Mouse (Mus musculus): ENCODE measurements at regions not wholly inside any gene's neighbourhood (a gene's known extent, or its start where the extent isn't known, plus 50 kb on each side); places are given as distances from the start of the nearest gene placed in this dataset.
"Not testable (repeated sequence)": the region's sequence is repeated elsewhere in the genome, so short reads cannot be mapped to it uniquely, and the experiment has no call there.

DNA sequence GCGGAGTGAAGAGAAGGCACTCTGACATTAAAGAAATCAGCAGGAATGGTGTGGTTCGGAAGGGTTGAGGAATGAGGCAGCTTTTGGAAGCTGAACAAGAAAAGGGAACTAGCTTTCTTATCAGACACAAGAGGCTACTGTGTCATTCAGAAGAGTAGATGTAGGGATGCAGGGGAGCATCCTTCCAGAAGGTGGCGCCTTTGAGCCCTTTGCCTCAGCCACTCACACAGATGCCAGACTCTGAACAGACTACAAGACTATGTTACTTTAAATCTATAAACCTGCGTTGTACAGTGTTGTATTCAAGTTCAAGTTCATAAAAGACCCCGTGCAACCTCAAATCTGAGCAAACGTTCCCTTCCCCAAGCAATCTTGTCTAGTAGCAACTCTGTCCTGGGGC, 128.9 kb downstream of the Kap start:
- H3K27ac ChIP-seq; DNase-seq (ENCODE audit: extremely low spot score in 1 of 2, low spot score in 2 of 2); H3K4me3 ChIP-seq; intact Hi-C loops (cut with DNase I): not testable (repeated sequence)

DNA sequence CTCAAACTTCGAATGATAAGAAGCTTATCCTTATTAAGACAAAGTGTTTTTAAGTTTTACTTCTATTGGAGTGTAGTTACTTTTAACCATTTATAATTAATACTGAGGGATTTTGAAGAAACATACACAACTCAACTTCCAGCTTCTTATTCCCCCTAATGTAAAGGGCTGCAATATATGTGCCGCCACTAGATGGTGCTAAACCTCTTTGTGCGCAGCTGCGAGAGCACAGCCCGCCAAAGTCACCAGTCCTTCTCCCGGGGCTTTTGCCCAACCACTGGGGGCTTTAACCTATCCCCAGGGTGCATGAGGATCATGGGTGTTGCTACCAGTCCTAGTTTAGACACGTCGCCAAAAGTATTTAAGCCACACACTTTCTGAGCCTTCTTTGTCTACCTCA, 146.8 kb downstream of the Kap start:
- intact Hi-C loops (cut with DNase I), result loop anchor here (5.0 kb wide), 1 partner anchor 171 kb away; no protein-coding TSS in a partner anchor
- DNase-seq (ENCODE audit: extremely low spot score in 1 of 2, low spot score in 2 of 2), result peak in 1 of 2 experiments; percentile 34
- TF ChIP-seq CTCF (IDR thresholded peaks at IDR 0.05), result peak; percentile 66
- H3K4me3 ChIP-seq, H3K27ac ChIP-seq: not testable (repeated sequence)

DNA sequence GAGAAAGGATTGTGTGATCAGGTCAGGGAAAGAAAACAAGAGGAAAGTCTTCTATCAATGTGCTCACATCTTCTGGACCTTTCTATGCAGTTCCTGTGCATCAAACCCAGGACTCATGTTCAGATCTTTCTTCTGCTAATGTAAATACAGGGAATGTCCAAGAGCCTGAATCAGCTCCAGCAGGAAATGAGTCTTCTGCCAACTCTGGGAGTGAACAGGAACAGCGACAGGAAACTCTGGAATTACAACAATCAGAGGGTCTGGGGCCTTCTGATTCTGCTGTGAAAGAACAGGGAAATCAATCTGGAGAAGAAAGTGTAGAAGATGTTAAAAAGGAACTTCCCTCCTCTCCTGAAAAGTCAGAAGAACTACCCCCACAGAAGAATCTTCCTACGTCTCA, 151.9 kb downstream of the Kap start:
- DNase-seq (ENCODE audit: extremely low spot score in 1 of 2, low spot score in 2 of 2), result no peak
- TF ChIP-seq CTCF (IDR thresholded peaks at IDR 0.05), result no peak
- Histone ChIP-seq H3K4me3 (no peak overlapping the region), H3K27ac (no peak overlapping the region)
- intact Hi-C loops (cut with DNase I), result no loop called here
